Mouse (Mus musculus): ENCODE measurements around the gene Manbal. TPM values are rescaled to one million over a fixed set of nuclear protein-coding genes. Genes with fewer than 3 reads are reported as not detected.
"Not testable (repeated sequence)": the region's sequence is repeated elsewhere in the genome, so short reads cannot be mapped to it uniquely, and the experiment has no call there.

The Manbal gene
- total RNA-seq, 1 experiment, result 39.4 TPM

DNA sequence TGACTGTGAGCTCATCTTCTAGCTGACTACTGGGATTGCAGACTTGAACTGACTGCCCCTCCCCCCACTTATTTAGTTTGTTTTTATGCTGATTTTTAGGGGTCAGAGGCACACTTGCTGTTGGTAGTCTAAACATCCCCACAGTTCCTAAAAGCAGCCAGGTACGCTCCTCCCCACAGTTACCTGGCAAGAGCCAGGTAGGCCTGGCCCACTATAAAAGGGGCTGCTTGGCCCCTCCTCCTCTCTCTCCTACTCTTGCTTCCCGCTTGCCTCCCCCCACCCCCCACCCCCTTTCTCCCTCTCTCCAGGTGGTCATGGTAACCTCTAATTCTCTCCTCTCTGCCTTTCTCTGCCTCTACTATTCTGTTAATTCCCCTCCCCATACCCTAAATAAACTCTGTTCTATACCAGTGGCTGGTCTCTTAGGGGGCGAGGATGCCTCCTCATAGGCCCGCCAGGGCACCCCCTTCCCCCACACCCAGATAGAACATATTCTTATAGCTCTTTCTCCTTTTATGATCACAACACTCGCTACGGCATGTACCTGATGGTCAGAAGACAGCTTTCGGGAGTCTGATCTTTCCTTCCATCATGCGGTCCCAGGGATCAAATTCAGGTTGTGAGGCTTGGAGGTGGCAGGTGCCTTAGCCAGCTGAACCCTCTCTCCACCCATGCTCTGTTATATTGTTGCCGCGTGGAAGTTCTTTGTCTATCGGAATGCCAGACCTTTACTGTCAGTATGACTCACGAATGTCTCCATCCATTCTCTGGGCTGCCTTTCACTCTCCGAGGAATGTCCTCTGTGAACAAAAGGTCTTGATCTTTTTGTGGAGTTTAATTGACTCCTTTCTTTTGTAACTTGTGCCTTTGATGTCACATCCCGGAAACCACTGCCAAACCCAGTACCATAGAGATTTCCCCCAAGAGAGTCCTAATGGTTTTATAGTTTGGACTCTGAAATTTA, 8.7 kb downstream of the Manbal start:
- peak; percentile 91 for DNase-seq (ENCODE audit: low read depth, low spot score)
- Histone ChIP-seq H3K9me3 (ENCODE audit: control insufficient read depth, insufficient read depth, low read depth, low read length) (no peaks in the 10 kb centered on the region), H3K27ac (ENCODE audit: insufficient read depth, low read depth, low read length, poor library complexity, severe bottlenecking) (peak overlapping the region; percentile 98), H3K4me1 (ENCODE audit: control insufficient read depth in 2 of 2, insufficient read depth in 2 of 2, low read length in 2 of 2, poor library complexity in 1 of 2) (peaks cover 7 to 9% of the 10 kb centered on the region in 2 experiments), H3K4me3 (ENCODE audit: insufficient read depth in 1 of 2, low read depth in 1 of 2, low read length in 2 of 2, poor library complexity in 1 of 2, severe bottlenecking in 1 of 2) (peak overlapping the region; percentile 43 to 50), H3K9ac (ENCODE audit: insufficient read depth, low read depth, low read length, poor library complexity, severe bottlenecking) (peak overlapping the region; percentile 68), H3K36me3 (ENCODE audit: control insufficient read depth, insufficient read depth, low read length, poor library complexity, severe bottlenecking) (peaks cover 7% of the 10 kb centered on the region; the same call in 1 of the 2 replicates)
- TF ChIP-seq MAFK (IDR thresholded peaks at IDR 0.05; ENCODE audit: insufficient read depth, low read depth, low read length), result peak; percentile 68
- TF ChIP-seq ZC3H11A (IDR thresholded peaks at IDR 0.05; ENCODE audit: borderline replicate concordance, low read depth, low read length), result no peak
- TF ChIP-seq ZNF384 (IDR thresholded peaks at IDR 0.05; ENCODE audit: low read depth, low read length), result no peak
- peak; percentile 1; the same call in 1 of the 2 replicates for TF ChIP-seq HCFC1 (IDR thresholded peaks at IDR 0.05; ENCODE audit: borderline replicate concordance, insufficient read depth, low read length)
- peak; percentile 80 for TF ChIP-seq CHD2 (IDR thresholded peaks at IDR 0.05; ENCODE audit: low read depth, low read length)
- in situ Hi-C loops (cut with MboI; ENCODE audit: low sequenced_read_pairs in 2 of 2, unreplicated experiment in 2 of 2), result no loop called here

DNA sequence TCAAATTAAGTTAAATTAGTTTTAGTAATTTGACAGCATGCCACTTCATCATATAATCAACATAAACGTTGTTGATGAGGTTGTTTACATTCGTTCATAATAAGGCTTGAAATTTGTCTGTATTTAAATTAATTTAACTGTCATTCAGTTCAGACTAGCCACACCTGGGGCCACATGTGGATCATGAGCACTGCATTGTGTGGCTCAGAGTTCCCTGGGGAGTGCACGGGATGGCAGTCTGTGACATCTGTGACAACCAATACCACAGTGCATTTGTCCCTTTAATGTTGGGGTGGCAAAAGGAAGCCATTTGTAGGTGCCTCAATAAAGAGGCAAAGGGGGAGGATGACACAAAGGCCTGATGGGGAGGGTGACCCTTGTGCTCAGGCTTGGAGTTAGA, 9.6 kb downstream of the Manbal start:
- TF ChIP-seq ZNF384 (IDR thresholded peaks at IDR 0.05; ENCODE audit: low read depth, low read length) (no peak), CHD2 (IDR thresholded peaks at IDR 0.05; ENCODE audit: low read depth, low read length) (no peak), ZC3H11A (IDR thresholded peaks at IDR 0.05; ENCODE audit: borderline replicate concordance, low read depth, low read length) (no peak), MAFK (IDR thresholded peaks at IDR 0.05; ENCODE audit: insufficient read depth, low read depth, low read length) (no peak), HCFC1 (IDR thresholded peaks at IDR 0.05; ENCODE audit: borderline replicate concordance, insufficient read depth, low read length) (no peak)
- H3K9me3 ChIP-seq (ENCODE audit: control insufficient read depth, insufficient read depth, low read depth, low read length), result no peaks in the 10 kb centered on the region
- H3K27ac ChIP-seq (ENCODE audit: insufficient read depth, low read depth, low read length, poor library complexity, severe bottlenecking), result peak overlapping the region; percentile 98
- H3K4me3 ChIP-seq (ENCODE audit: insufficient read depth in 1 of 2, low read depth in 1 of 2, low read length in 2 of 2, poor library complexity in 1 of 2, severe bottlenecking in 1 of 2), result peak overlapping the region in 1 of 2 experiments; percentile 2; a peak in 1 of 4 replicates
- peaks cover 12% of the 10 kb centered on the region; the same call in 1 of the 2 replicates for H3K36me3 ChIP-seq (ENCODE audit: control insufficient read depth, insufficient read depth, low read length, poor library complexity, severe bottlenecking)
- H3K4me1 ChIP-seq (ENCODE audit: control insufficient read depth in 2 of 2, insufficient read depth in 2 of 2, low read length in 2 of 2, poor library complexity in 1 of 2), result peaks cover 7 to 9% of the 10 kb centered on the region in 2 experiments
- no peak overlapping the region for H3K9ac ChIP-seq (ENCODE audit: insufficient read depth, low read depth, low read length, poor library complexity, severe bottlenecking)
- DNase-seq (ENCODE audit: low read depth, low spot score), result no peak
- in situ Hi-C loops (cut with MboI; ENCODE audit: low sequenced_read_pairs in 2 of 2, unreplicated experiment in 2 of 2), result no loop called here

DNA sequence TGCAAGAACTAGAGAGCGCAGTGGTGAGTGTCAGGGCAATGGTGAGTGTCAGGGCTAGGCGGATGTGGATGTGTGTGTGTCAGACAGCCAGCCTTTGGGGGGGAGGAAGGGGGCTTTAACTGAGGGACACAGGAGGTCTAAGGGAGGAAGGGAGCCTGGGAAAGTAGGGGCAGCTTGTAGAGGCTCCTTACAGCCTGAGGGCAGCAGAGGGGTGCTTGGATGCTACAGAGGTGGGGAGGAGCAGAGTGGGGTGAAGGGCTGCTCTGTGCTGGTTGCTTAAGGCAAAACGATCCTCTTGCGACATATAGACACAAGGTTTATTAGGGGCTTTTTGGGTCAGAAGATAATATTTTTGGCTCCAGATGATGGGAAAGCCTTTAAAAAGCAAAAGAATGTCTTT, 17.4 kb downstream of the Manbal start:
- in situ Hi-C loops (cut with MboI; ENCODE audit: low sequenced_read_pairs in 2 of 2, unreplicated experiment in 2 of 2), result no loop called here
- Histone ChIP-seq H3K4me3 (ENCODE audit: insufficient read depth in 1 of 2, low read depth in 1 of 2, low read length in 2 of 2, poor library complexity in 1 of 2, severe bottlenecking in 1 of 2) (no peak overlapping the region), H3K9ac (ENCODE audit: insufficient read depth, low read depth, low read length, poor library complexity, severe bottlenecking) (no peak overlapping the region), H3K27ac (ENCODE audit: insufficient read depth, low read depth, low read length, poor library complexity, severe bottlenecking) (no peak overlapping the region), H3K4me1 (ENCODE audit: control insufficient read depth in 2 of 2, insufficient read depth in 2 of 2, low read length in 2 of 2, poor library complexity in 1 of 2) (peaks cover 3 to 12% of the 10 kb centered on the region in 2 experiments; a peak in 3 of 4 replicates), H3K36me3 (ENCODE audit: control insufficient read depth, insufficient read depth, low read length, poor library complexity, severe bottlenecking) (peaks cover 5% of the 10 kb centered on the region; the same call in 1 of the 2 replicates), H3K9me3 (ENCODE audit: control insufficient read depth, insufficient read depth, low read depth, low read length) (no peaks in the 10 kb centered on the region)
- TF ChIP-seq ZNF384 (IDR thresholded peaks at IDR 0.05; ENCODE audit: low read depth, low read length), result no peak
- TF ChIP-seq HCFC1 (IDR thresholded peaks at IDR 0.05; ENCODE audit: borderline replicate concordance, insufficient read depth, low read length), result no peak
- no peak for TF ChIP-seq ZC3H11A (IDR thresholded peaks at IDR 0.05; ENCODE audit: borderline replicate concordance, low read depth, low read length)
- TF ChIP-seq CHD2 (IDR thresholded peaks at IDR 0.05; ENCODE audit: low read depth, low read length), result no peak
- no peak for TF ChIP-seq MAFK (IDR thresholded peaks at IDR 0.05; ENCODE audit: insufficient read depth, low read depth, low read length)
- DNase-seq (ENCODE audit: low read depth, low spot score), result no peak

DNA sequence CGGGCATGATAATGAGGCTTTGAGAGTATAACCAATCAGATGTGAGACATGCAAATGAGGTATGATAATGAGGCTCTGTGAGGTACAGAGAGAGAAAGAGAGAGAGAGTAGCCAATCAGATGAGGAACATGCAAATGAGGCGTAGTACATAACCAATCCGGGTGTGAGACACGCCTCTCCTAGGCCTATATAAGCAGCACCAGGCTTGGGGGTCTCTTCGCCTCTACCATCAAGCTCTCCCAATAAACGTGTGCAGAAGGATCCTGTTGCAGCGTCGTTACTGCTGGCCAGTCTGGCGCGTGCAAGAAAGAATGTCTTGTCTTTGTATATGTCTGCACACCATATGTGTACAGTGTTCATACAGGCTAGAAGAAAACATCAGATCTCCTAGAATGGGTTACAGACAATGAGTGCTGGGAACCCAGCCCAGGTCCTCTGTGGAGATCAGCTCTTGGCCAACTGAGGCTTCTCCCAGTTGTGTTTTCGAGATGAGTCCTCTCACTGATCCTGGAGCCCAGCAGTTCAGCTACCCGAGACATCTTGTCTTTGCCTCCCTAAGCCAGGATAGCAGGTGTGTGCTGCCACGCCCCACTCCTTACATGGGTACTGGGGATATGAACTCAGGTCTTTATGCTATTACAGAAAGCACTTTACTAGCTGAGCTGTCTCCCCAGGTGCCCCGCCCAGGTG, 21.7 kb downstream of the Manbal start:
- H3K27ac ChIP-seq (ENCODE audit: insufficient read depth, low read depth, low read length, poor library complexity, severe bottlenecking), result not testable (repeated sequence)

More for the DNA sequence above, 21.7 kb downstream of the Manbal start:
- H3K9me3 ChIP-seq (ENCODE audit: control insufficient read depth, insufficient read depth, low read depth, low read length); H3K9ac ChIP-seq (ENCODE audit: insufficient read depth, low read depth, low read length, poor library complexity, severe bottlenecking); in situ Hi-C loops (cut with MboI; ENCODE audit: low sequenced_read_pairs in 2 of 2, unreplicated experiment in 2 of 2); DNase-seq (ENCODE audit: low read depth, low spot score); H3K36me3 ChIP-seq (ENCODE audit: control insufficient read depth, insufficient read depth, low read length, poor library complexity, severe bottlenecking); H3K4me3 ChIP-seq (ENCODE audit: insufficient read depth in 1 of 2, low read depth in 1 of 2, low read length in 2 of 2, poor library complexity in 1 of 2, severe bottlenecking in 1 of 2): not testable (repeated sequence)
- peaks cover 17 to 26% of the 10 kb centered on the region in 2 experiments for H3K4me1 ChIP-seq (ENCODE audit: control insufficient read depth in 2 of 2, insufficient read depth in 2 of 2, low read length in 2 of 2, poor library complexity in 1 of 2)
- TF ChIP-seq MAFK (IDR thresholded peaks at IDR 0.05; ENCODE audit: insufficient read depth, low read depth, low read length), result peak; percentile 50; the same call in 1 of the 2 replicates

All from ES-E14 (cell line).